Mouse (Mus musculus) gastrocnemius, adult 8-10 months (tissue): Measurements from ENCODE around the gene Akap6. TPM values are rescaled to one million over a fixed set of nuclear protein-coding genes. Genes with fewer than 3 reads are reported as not detected.

Experiments used
- DNase-seq, 2 experiments: peaks; one replicate each; pipeline ENCODE4 v3.0.0; 2022; ENCODE audit warnings: low spot score in 2 of 2
- total RNA-seq, 4 experiments: library from RNA; stranded (reverse); gene quantifications; 2 replicates each; pipeline ENCODE4 v1.2.4; 2022

The Akap6 gene
- total RNA-seq, 4 experiments from 2014 or later = 25.4 to 43.1 (median 33.9) TPM

- no peak for DNase-seq
Observed at GRCm38 (mm10) chr12:53029910-53030309, 330.7 kb downstream of the Akap6 start.

GRCm38 (mm10) chr12:53032762-53033161 lies 333.6 kb downstream of the Akap6 start:
- DNase-seq = peak in 1 of 2 experiments; percentile 17

GRCm38 (mm10) chr12:53033404-53033913 lies 334.3 kb downstream of the Akap6 start:
- peak; percentile 5 to 8 for DNase-seq

GRCm38 (mm10) chr12:53040634-53041033 lies 341.5 kb downstream of the Akap6 start:
- DNase-seq = no peak

- no peak for DNase-seq
Observed at GRCm38 (mm10) chr12:53042739-53043138, 343.6 kb downstream of the Akap6 start.

GRCm38 (mm10) chr12:53057606-53058005 lies 358.4 kb downstream of the Akap6 start:
- no peak for DNase-seq

GRCm38 (mm10) chr12:53060903-53061302 lies 361.7 kb downstream of the Akap6 start:
- no peak for DNase-seq

- DNase-seq = no peak
Observed at GRCm38 (mm10) chr12:53061466-53062124, 362.4 kb downstream of the Akap6 start.

GRCm38 (mm10) chr12:53063003-53063402 lies 363.8 kb downstream of the Akap6 start:
- no peak for DNase-seq

- no peak for DNase-seq
Observed at GRCm38 (mm10) chr12:53064241-53064760, 365.1 kb downstream of the Akap6 start.

- DNase-seq = no peak
Observed at GRCm38 (mm10) chr12:53065031-53065785, 366.0 kb downstream of the Akap6 start.

GRCm38 (mm10) chr12:53066321-53066720 lies 367.1 kb downstream of the Akap6 start:
- no peak for DNase-seq

- DNase-seq = no peak
Observed at GRCm38 (mm10) chr12:53070907-53071306, 371.7 kb downstream of the Akap6 start.

GRCm38 (mm10) chr12:53076595-53077400 lies 377.6 kb downstream of the Akap6 start:
- DNase-seq = no peak

- no peak for DNase-seq
Observed at GRCm38 (mm10) chr12:53085789-53086188, 386.6 kb downstream of the Akap6 start.

- DNase-seq = no peak
Observed at GRCm38 (mm10) chr12:53112276-53112675, 413.1 kb downstream of the Akap6 start.

- no peak for DNase-seq
Observed at GRCm38 (mm10) chr12:53119352-53119751, 420.2 kb downstream of the Akap6 start.

- no peak for DNase-seq
Observed at GRCm38 (mm10) chr12:53124131-53124530, 424.9 kb downstream of the Akap6 start.

GRCm38 (mm10) chr12:53124696-53125095 lies 425.5 kb downstream of the Akap6 start:
- no peak for DNase-seq

- DNase-seq = no peak
Observed at GRCm38 (mm10) chr12:53125286-53125685, 426.1 kb downstream of the Akap6 start.

GRCm38 (mm10) chr12:53134196-53134595 lies 435.0 kb downstream of the Akap6 start:
- DNase-seq = no peak

GRCm38 (mm10) chr12:53137331-53137730 lies 438.1 kb downstream of the Akap6 start:
- DNase-seq = no peak
